Mouse (Mus musculus): ENCODE results near the gene Lemd1.

GRCm38 (mm10) chr1:132201936-132202335, 10.7 kb downstream of the Lemd1 start:
- TF ChIP-seq CTCF (IDR thresholded peaks at IDR 0.05; ENCODE audit: insufficient read depth, low read length) (no peak), POLR2A (IDR thresholded peaks at IDR 0.05; ENCODE audit: borderline replicate concordance, extremely low read depth, low read depth, low read length) (no peak)

Data from lung, adult 2 months (tissue).